Mouse (Mus musculus) heart, embryonic 16.5 days (tissue): Measurements from ENCODE around the gene Zfp524. TPM values are rescaled to one million over a fixed set of nuclear protein-coding genes. Genes with fewer than 3 reads are reported as not detected.

ENCODE experiments used
- ATAC-seq: fragments of 200-750 bp; cut with Nextera tagmentation; replicated peaks from 2 replicates; pipeline ENCODE4 v1.8.0; 2017; ENCODE audit warnings: moderate number of reproducible peaks; ENCODE audit not compliant: insufficient read depth, low FRiP score; ENCODE audit errors: extremely low read depth
- H3K27ac ChIP-seq: fragments of 300-500 bp; sonication (generic); 2 replicates; pipeline ENCODE4 v1.5.1; 2014; ENCODE audit warnings: mild to moderate bottlenecking, low read length, control low read depth, moderate library complexity
- H3K27me3 ChIP-seq: fragments of 300-500 bp; sonication (generic); 2 replicates; pipeline ENCODE4 v1.6.1; 2014; ENCODE audit warnings: low read length, mixed read lengths; ENCODE audit not compliant: control insufficient read depth, insufficient read depth
- H3K36me3 ChIP-seq: fragments of 300-500 bp; sonication (generic); 2 replicates; pipeline ENCODE4 v1.6.1; 2014; ENCODE audit not compliant: control insufficient read depth, insufficient read depth
- H3K4me1 ChIP-seq: fragments of 300-500 bp; sonication (generic); 2 replicates; pipeline ENCODE4 v1.6.1; 2014; ENCODE audit warnings: low read length, mixed read lengths; ENCODE audit not compliant: control insufficient read depth, insufficient read depth
- H3K4me2 ChIP-seq: fragments of 300-500 bp; sonication (generic); 2 replicates; pipeline ENCODE4 v1.6.1; 2014; ENCODE audit warnings: low read depth, mild to moderate bottlenecking, control low read depth, low read length
- H3K4me3 ChIP-seq: fragments of 300-500 bp; sonication (generic); 2 replicates; pipeline ENCODE4 v1.5.1; 2014; ENCODE audit warnings: mild to moderate bottlenecking, control low read depth, low read length
- H3K9ac ChIP-seq: fragments of 300-500 bp; sonication (generic); 2 replicates; pipeline ENCODE4 v1.6.1; 2014; ENCODE audit warnings: low read length, control low read depth
- H3K9me3 ChIP-seq: fragments of 300-500 bp; sonication (generic); replicated peaks from 2 replicates; pipeline ENCODE4 v1.6.1; 2016; ENCODE audit warnings: low read length; ENCODE audit not compliant: control insufficient read depth
- WGBS: fragments of 180-500 bp; shearing (Covaris S2); extraction: QIAGEN DNeasy Blood & Tissue Kit; methylation state at CpG from one replicate; pipeline ENCODE4 v1.1.7; 2014; 5-methylcytosine and 5-hydroxymethylcytosine counted together
- polyA plus RNA-seq: library from polyadenylated mRNA; unstranded; fragments of >200 nt; fragmentation: Nextera tagmentation; extraction: Ambion mirVana; gene quantifications from 2 replicates; pipeline ENCODE4 v1.2.1, GENCODE M21; 2015

Gene Zfp524
- polyA plus RNA-seq, 1 experiment from 2014 or later = 14.1 TPM

GRCm38 (mm10) chr7:5020685-5021084, 6.5 kb downstream of the Zfp524 start:
- Histone ChIP-seq H3K9me3 (0 out of 2 replicates have a peak, but pooled peaks cover 2% of the 10 kb centered on the region), H3K4me2 (peak overlapping the region; percentile 87), H3K9ac (peak overlapping the region; percentile 96), H3K4me3 (peak overlapping the region; percentile 81), H3K27ac (peak overlapping the region; percentile 97), H3K27me3 (no peaks in the 10 kb centered on the region), H3K36me3 (peaks cover 16% of the 10 kb centered on the region), H3K4me1 (peaks cover 17% of the 10 kb centered on the region)
- peak; percentile 7; the same call in 1 of the 2 replicates for ATAC-seq
- WGBS = 2% methylated on average over 13 of the region's 15 CpGs

- peak overlapping the region; percentile 87 for H3K4me2 ChIP-seq
- peak overlapping the region; percentile 96 for H3K9ac ChIP-seq
- 48% methylated on average over 5 of the region's 5 CpGs for WGBS
- ATAC-seq = no peak
- no peaks in the 10 kb centered on the region for H3K27me3 ChIP-seq
- peak overlapping the region; percentile 81 for H3K4me3 ChIP-seq
- H3K4me1 ChIP-seq = peaks cover 13% of the 10 kb centered on the region
- 0 out of 2 replicates have a peak, but pooled peaks cover 2% of the 10 kb centered on the region for H3K9me3 ChIP-seq
- peak overlapping the region; percentile 97 for H3K27ac ChIP-seq
- H3K36me3 ChIP-seq = peaks cover 16% of the 10 kb centered on the region
Observed at GRCm38 (mm10) chr7:5021197-5021596, 7.0 kb downstream of the Zfp524 start.

GRCm38 (mm10) chr7:5029543-5029942, 15.3 kb downstream of the Zfp524 start:
- peaks cover 65% of the 10 kb centered on the region for H3K36me3 ChIP-seq
- WGBS = 91% methylated on average over 22 of the region's 22 CpGs
- H3K9ac ChIP-seq = no peak overlapping the region
- no peak; the same call in 1 of the 2 replicates for ATAC-seq
- no peak overlapping the region for H3K27ac ChIP-seq
- H3K4me2 ChIP-seq = no peak overlapping the region
- peaks cover 33% of the 10 kb centered on the region for H3K9me3 ChIP-seq
- H3K27me3 ChIP-seq = no peaks in the 10 kb centered on the region
- H3K4me3 ChIP-seq = no peak overlapping the region
- H3K4me1 ChIP-seq = no peaks in the 10 kb centered on the region

- 91% methylated on average over 21 of the region's 21 CpGs for WGBS
- Histone ChIP-seq H3K4me1 (no peaks in the 10 kb centered on the region), H3K9me3 (peaks cover 33% of the 10 kb centered on the region), H3K27ac (no peak overlapping the region), H3K36me3 (peaks cover 69% of the 10 kb centered on the region), H3K9ac (no peak overlapping the region), H3K4me2 (no peak overlapping the region), H3K4me3 (no peak overlapping the region), H3K27me3 (no peaks in the 10 kb centered on the region)
- no peak for ATAC-seq
Observed at GRCm38 (mm10) chr7:5029946-5030345, 15.7 kb downstream of the Zfp524 start.

GRCm38 (mm10) chr7:5030554-5031275, 16.5 kb downstream of the Zfp524 start:
- Histone ChIP-seq H3K4me1 (no peaks in the 10 kb centered on the region), H3K9me3 (peaks cover 33% of the 10 kb centered on the region), H3K9ac (no peak overlapping the region), H3K4me2 (no peak overlapping the region), H3K27me3 (no peaks in the 10 kb centered on the region), H3K4me3 (no peak overlapping the region), H3K36me3 (peaks cover 76% of the 10 kb centered on the region), H3K27ac (no peak overlapping the region)
- WGBS = 85% methylated on average over 63 of the region's 63 CpGs
- no peak for ATAC-seq

- Histone ChIP-seq H3K4me2 (no peak overlapping the region), H3K27me3 (no peaks in the 10 kb centered on the region)
- no peak for ATAC-seq
Observed at GRCm38 (mm10) chr7:5031496-5031895, 17.3 kb downstream of the Zfp524 start.

GRCm38 (mm10) chr7:5033818-5034217, 19.6 kb downstream of the Zfp524 start, which contains the start of gene 4632433K11Rik:
4632433K11Rik (plus strand) TSS chr7:5034118.
- H3K9me3 ChIP-seq = peaks cover 33% of the 10 kb centered on the region
- peaks cover 70% of the 10 kb centered on the region for H3K36me3 ChIP-seq
- H3K4me2 ChIP-seq = no peak within 1 kb of the TSS
- no peak for ATAC-seq
- no peak within 1 kb of the TSS for H3K4me3 ChIP-seq
- 84% methylated on average over 3 of the region's 3 CpGs for WGBS
- H3K4me1 ChIP-seq = peaks cover 9% of the 10 kb centered on the region
- no peak within 1 kb of the TSS for H3K27ac ChIP-seq
- no peaks in the 10 kb centered on the region for H3K27me3 ChIP-seq
- H3K9ac ChIP-seq = no peak within 1 kb of the TSS

More at GRCm38 (mm10) chr7:5031496-5031895, 17.3 kb downstream of the Zfp524 start:
- peaks cover 77% of the 10 kb centered on the region for H3K36me3 ChIP-seq
- H3K9ac ChIP-seq = no peak overlapping the region
- WGBS = 82% methylated on average over 46 of the region's 46 CpGs
- H3K9me3 ChIP-seq = peaks cover 33% of the 10 kb centered on the region
- no peak overlapping the region for H3K4me3 ChIP-seq
- H3K27ac ChIP-seq = no peak overlapping the region
- H3K4me1 ChIP-seq = no peaks in the 10 kb centered on the region

GRCm38 (mm10) chr7:5035628-5036027, 21.4 kb downstream of the Zfp524 start:
- ATAC-seq = no peak
- no peak overlapping the region for H3K4me3 ChIP-seq
- 96% methylated on average over 17 of the region's 17 CpGs for WGBS
- peaks cover 9% of the 10 kb centered on the region for H3K4me1 ChIP-seq
- no peak overlapping the region for H3K27ac ChIP-seq
- H3K27me3 ChIP-seq = no peaks in the 10 kb centered on the region
- H3K36me3 ChIP-seq = peaks cover 53% of the 10 kb centered on the region
- no peak overlapping the region for H3K9ac ChIP-seq
- H3K9me3 ChIP-seq = peaks cover 16% of the 10 kb centered on the region
- H3K4me2 ChIP-seq = no peak overlapping the region

GRCm38 (mm10) chr7:5036136-5036535, 21.9 kb downstream of the Zfp524 start:
- Histone ChIP-seq H3K36me3 (peaks cover 50% of the 10 kb centered on the region), H3K4me2 (no peak overlapping the region), H3K27ac (no peak overlapping the region), H3K9ac (no peak overlapping the region), H3K9me3 (peaks cover 10% of the 10 kb centered on the region), H3K4me1 (peaks cover 9% of the 10 kb centered on the region), H3K27me3 (no peaks in the 10 kb centered on the region), H3K4me3 (no peak overlapping the region)
- no peak for ATAC-seq
- 89% methylated on average over 9 of the region's 9 CpGs for WGBS
